Mouse (Mus musculus): ENCODE measurements around the gene Ccdc78. TPM values are rescaled to one million over a fixed set of nuclear protein-coding genes. Genes with fewer than 3 reads are reported as not detected.

Gene Ccdc78
- total and polyA plus RNA-seq, 3 experiments = 0.08 to 0.85 TPM; not detected in 1

GRCm38 (mm10) chr17:25837533-25837932 is 51.2 kb downstream of the Ccdc78 start:
- Histone ChIP-seq H3K79me2 (ENCODE audit: control insufficient read depth, insufficient read depth, low read length, poor library complexity) (peaks cover 20% of the 10 kb centered on the region), H3K4me1 (ENCODE audit: control insufficient read depth in 1 of 2, insufficient read depth in 2 of 2, low read length in 2 of 2) (peaks cover 2 to 8% of the 10 kb centered on the region in 2 experiments; a peak in 3 of 4 replicates), H3K9ac (ENCODE audit: control insufficient read depth, low read depth, low read length, poor library complexity, severe bottlenecking) (no peak overlapping the region), H3K4me3 (ENCODE audit: control insufficient read depth in 1 of 2, insufficient read depth in 1 of 2, low read depth in 2 of 2, low read length in 2 of 2) (no peak overlapping the region), H3K9me3 (replicated peaks; ENCODE audit: insufficient read depth, low read length) (no peaks in the 10 kb centered on the region), H3K36me3 (ENCODE audit: control insufficient read depth in 1 of 2, insufficient read depth in 2 of 2, low read length in 2 of 2) (no peaks in the 10 kb centered on the region; a peak in 2 of 4 replicates), H3K27ac (ENCODE audit: control insufficient read depth, low read depth, low read length) (no peak overlapping the region), H3K27me3 (ENCODE audit: control insufficient read depth in 1 of 2, insufficient read depth in 2 of 2, low read length in 2 of 2) (no peaks in the 10 kb centered on the region)
- TF ChIP-seq ZKSCAN1 (IDR thresholded peaks at IDR 0.05; ENCODE audit: low read depth, low read length) (no peak), SMC3 (IDR thresholded peaks at IDR 0.05; ENCODE audit: low read depth, low read length) (no peak), EP300 (IDR thresholded peaks at IDR 0.05; ENCODE audit: low read depth in 1 of 2, low read length in 2 of 2) (no peak), BHLHE40 (IDR thresholded peaks at IDR 0.05; ENCODE audit: borderline replicate concordance, low read depth, low read length) (no peak), ZNF384 (IDR thresholded peaks at IDR 0.05; ENCODE audit: low read depth, low read length) (no peak), UBTF (IDR thresholded peaks at IDR 0.05; ENCODE audit: borderline replicate concordance, insufficient read depth, low read depth, low read length) (no peak), E2F4 (IDR thresholded peaks at IDR 0.05; ENCODE audit: borderline replicate concordance, low read depth, low read length) (no peak)
- no peak for DNase-seq (ENCODE audit: low read depth, low spot score)

- H3K4me1 ChIP-seq (ENCODE audit: control insufficient read depth in 1 of 2, insufficient read depth in 2 of 2, low read length in 2 of 2) = peaks cover 4 to 15% of the 10 kb centered on the region in 2 experiments; a peak in 3 of 4 replicates
- peaks cover 16% of the 10 kb centered on the region for H3K79me2 ChIP-seq (ENCODE audit: control insufficient read depth, insufficient read depth, low read length, poor library complexity)
- TF ChIP-seq EP300 (IDR thresholded peaks at IDR 0.05; ENCODE audit: low read depth in 1 of 2, low read length in 2 of 2) (no peak), UBTF (IDR thresholded peaks at IDR 0.05; ENCODE audit: borderline replicate concordance, insufficient read depth, low read depth, low read length) (no peak), MAZ (IDR thresholded peaks at IDR 0.05; ENCODE audit: low read depth, low read length) (no peak), RCOR1 (IDR thresholded peaks at IDR 0.05; ENCODE audit: low read depth, low read length) (no peak), ZNF384 (IDR thresholded peaks at IDR 0.05; ENCODE audit: low read depth, low read length) (no peak), NRF1 (IDR thresholded peaks at IDR 0.05; ENCODE audit: insufficient read depth, low read depth, low read length, poor library complexity, severe bottlenecking) (no peak), USF1 (IDR thresholded peaks at IDR 0.05; ENCODE audit: low read depth, low read length) (no peak), E2F4 (IDR thresholded peaks at IDR 0.05; ENCODE audit: borderline replicate concordance, low read depth, low read length) (no peak), HCFC1 (IDR thresholded peaks at IDR 0.05; ENCODE audit: low read depth, low read length) (no peak), ZMIZ1 (IDR thresholded peaks at IDR 0.05; ENCODE audit: low read depth, low read length) (no peak), TCF12 (IDR thresholded peaks at IDR 0.05; ENCODE audit: low read depth, low read length) (no peak), ZC3H11A (IDR thresholded peaks at IDR 0.05; ENCODE audit: low read depth, low read length) (no peak), KAT2A (conservative IDR thresholded peaks at IDR 0.05; ENCODE audit: low read depth, low read length) (no peak), ELF1 (IDR thresholded peaks at IDR 0.05; ENCODE audit: low read depth, low read length) (no peak), MXI1 (IDR thresholded peaks at IDR 0.05; ENCODE audit: low read depth, low read length) (no peak), MEF2A (IDR thresholded peaks at IDR 0.05; ENCODE audit: extremely low read depth, insufficient replicate concordance, low read depth, low read length, poor library complexity, severe bottlenecking) (no peak), MYC (IDR thresholded peaks at IDR 0.05; ENCODE audit: low read depth, low read length) (no peak), CTCF (IDR thresholded peaks at IDR 0.05 in 2 of 3, conservative IDR thresholded peaks at IDR 0.05 in 1 of 3; ENCODE audit: control insufficient read depth in 1 of 3, insufficient read depth in 1 of 3, low read depth in 2 of 3, low read length in 3 of 3, poor library complexity in 1 of 3, severe bottlenecking in 1 of 3) (no peak)
- no peak for DNase-seq (ENCODE audit: low read depth, low spot score)
- no peak overlapping the region for H3K4me3 ChIP-seq (ENCODE audit: control insufficient read depth in 1 of 2, insufficient read depth in 1 of 2, low read depth in 2 of 2, low read length in 2 of 2)
- H3K9me3 ChIP-seq (replicated peaks; ENCODE audit: insufficient read depth, low read length) = no peaks in the 10 kb centered on the region
- no peak overlapping the region for H3K27ac ChIP-seq (ENCODE audit: control insufficient read depth, low read depth, low read length)
- H3K27me3 ChIP-seq (ENCODE audit: control insufficient read depth in 1 of 2, insufficient read depth in 2 of 2, low read length in 2 of 2) = no peaks in the 10 kb centered on the region
- no peak overlapping the region for H3K9ac ChIP-seq (ENCODE audit: control insufficient read depth, low read depth, low read length, poor library complexity, severe bottlenecking)
- no peaks in the 10 kb centered on the region; a peak in 2 of 4 replicates for H3K36me3 ChIP-seq (ENCODE audit: control insufficient read depth in 1 of 2, insufficient read depth in 2 of 2, low read length in 2 of 2)
These were observed 52.5 kb downstream of the Ccdc78 start for GRCm38 (mm10) chr17:25838904-25839303.

All from MEL (cell line).